Comparison of ENCODE assay signal across 14 mouse cellular contexts in genomic region chr2:37926133-37926503, GRCm38 (mm10).
A peak's percentile ranks its signal among the peaks of the same experiment; 100 is the strongest.
DNase-seq lines count a peak whose midpoint lies in the region; ATAC-seq and TF ChIP-seq lines count a peak whose summit lies in the region.
"Had no signal": no experiment of that assay in that cellular context is flagged by ENCODE, and none has a peak within 500 bp of the region (broad histone marks: within the 10 kb centered on the region; RNA-seq: fewer than 3 reads in every experiment).

No protein-coding gene starts in this region.

- H3K4me1 ChIP-seq in forebrain, embryonic 12.5 days, result peaks cover 25% of the 10 kb centered on the region
- H3K4me1 ChIP-seq in forebrain, embryonic 14.5 days (ENCODE audit: control insufficient read depth, insufficient read depth, low read length), result peaks cover 11% of the 10 kb centered on the region
- H3K4me1 ChIP-seq in hindbrain, postnatal 0 days (ENCODE audit: insufficient read depth, low read length), result no peaks in the 10 kb centered on the region
- H3K4me1 ChIP-seq in hindbrain, embryonic 10.5 days (replicated peaks), result peaks cover 13% of the 10 kb centered on the region
- peaks cover 7% of the 10 kb centered on the region for H3K4me1 ChIP-seq in midbrain, embryonic 15.5 days
- H3K4me1 ChIP-seq in midbrain, postnatal 0 days (ENCODE audit: insufficient read depth, low read length), result peaks cover 7% of the 10 kb centered on the region; the same call in 1 of the 2 replicates
- peaks cover 27% of the 10 kb centered on the region for H3K4me1 ChIP-seq in forebrain, embryonic 13.5 days
- H3K4me1 ChIP-seq: embryonic facial prominence, embryonic 12.5 days had no signal

- no peaks in the 10 kb centered on the region for H3K27me3 ChIP-seq in forebrain, embryonic 12.5 days
- H3K27me3 ChIP-seq in forebrain, embryonic 14.5 days (replicated peaks; ENCODE audit: control insufficient read depth, insufficient read depth, low read length), result no peaks in the 10 kb centered on the region
- H3K27me3 ChIP-seq in hindbrain, postnatal 0 days (ENCODE audit: insufficient read depth, low read length), result no peaks in the 10 kb centered on the region
- H3K27me3 ChIP-seq in hindbrain, embryonic 10.5 days (ENCODE audit: insufficient read depth, poor library complexity, severe bottlenecking), result peaks cover 76% of the 10 kb centered on the region
- no peaks in the 10 kb centered on the region for H3K27me3 ChIP-seq in midbrain, embryonic 15.5 days (replicated peaks)
- no peaks in the 10 kb centered on the region for H3K27me3 ChIP-seq in midbrain, postnatal 0 days (ENCODE audit: insufficient read depth, low read length)
- H3K27me3 ChIP-seq in forebrain, embryonic 13.5 days, result no peaks in the 10 kb centered on the region
- H3K27me3 ChIP-seq: CH12.LX; embryonic facial prominence, embryonic 12.5 days; heart, embryonic 12.5 days had no signal

- DNase-seq in forebrain, embryonic 14.5 days (ENCODE audit: low spot score), result no peak
- no peak for DNase-seq in hindbrain, postnatal 0 days (ENCODE audit: low spot score)
- DNase-seq in hindbrain, embryonic 10.5 days (ENCODE audit: low spot score), result no peak
- DNase-seq in midbrain, postnatal 0 days (ENCODE audit: low spot score), result no peak
- DNase-seq in adrenal gland, postnatal 14 days, result no peak
- DNase-seq: adrenal gland, adult 8-10 months; kidney, adult 11 months had no signal

- no peaks in the 10 kb centered on the region for H3K36me3 ChIP-seq in forebrain, embryonic 12.5 days (replicated peaks)
- no peaks in the 10 kb centered on the region for H3K36me3 ChIP-seq in forebrain, embryonic 14.5 days (ENCODE audit: control insufficient read depth, insufficient read depth, low read length)
- no peaks in the 10 kb centered on the region for H3K36me3 ChIP-seq in hindbrain, postnatal 0 days (ENCODE audit: insufficient read depth, low read length)
- H3K36me3 ChIP-seq in hindbrain, embryonic 10.5 days, result no peaks in the 10 kb centered on the region
- H3K36me3 ChIP-seq in midbrain, embryonic 15.5 days (replicated peaks), result no peaks in the 10 kb centered on the region
- H3K36me3 ChIP-seq in midbrain, postnatal 0 days (ENCODE audit: insufficient read depth, low read length), result no peaks in the 10 kb centered on the region
- H3K36me3 ChIP-seq in forebrain, embryonic 13.5 days (ENCODE audit: poor library complexity, severe bottlenecking), result no peaks in the 10 kb centered on the region
- H3K36me3 ChIP-seq: embryonic facial prominence, embryonic 12.5 days; heart, embryonic 12.5 days; hindbrain, embryonic 13.5 days had no signal

- no peak overlapping the region for H3K27ac ChIP-seq in forebrain, embryonic 12.5 days
- H3K27ac ChIP-seq in forebrain, embryonic 14.5 days (ENCODE audit: low read depth, low read length), result no peak overlapping the region
- no peak overlapping the region for H3K27ac ChIP-seq in hindbrain, postnatal 0 days
- H3K27ac ChIP-seq in hindbrain, embryonic 10.5 days, result no peak overlapping the region
- no peak overlapping the region for H3K27ac ChIP-seq in midbrain, embryonic 15.5 days
- no peak overlapping the region for H3K27ac ChIP-seq in midbrain, postnatal 0 days (ENCODE audit: low read depth, low read length)
- no peak overlapping the region for H3K27ac ChIP-seq in forebrain, embryonic 13.5 days
- H3K27ac ChIP-seq: embryonic facial prominence, embryonic 12.5 days; hindbrain, embryonic 13.5 days had no signal

- H3K9ac ChIP-seq in forebrain, embryonic 12.5 days, result no peak overlapping the region
- no peak overlapping the region for H3K9ac ChIP-seq in forebrain, embryonic 14.5 days (ENCODE audit: low read length)
- no peak overlapping the region for H3K9ac ChIP-seq in hindbrain, postnatal 0 days (replicated peaks; ENCODE audit: low read length)
- no peak overlapping the region for H3K9ac ChIP-seq in midbrain, embryonic 15.5 days
- H3K9ac ChIP-seq in midbrain, postnatal 0 days (replicated peaks; ENCODE audit: low read length, poor library complexity, severe bottlenecking), result no peak overlapping the region
- H3K9ac ChIP-seq in forebrain, embryonic 13.5 days, result no peak overlapping the region
- H3K9ac ChIP-seq: embryonic facial prominence, embryonic 12.5 days; heart, embryonic 12.5 days; hindbrain, embryonic 13.5 days had no signal

- no peak overlapping the region for H3K4me3 ChIP-seq in forebrain, embryonic 12.5 days (replicated peaks)
- H3K4me3 ChIP-seq in forebrain, embryonic 14.5 days (ENCODE audit: low read depth, low read length), result no peak overlapping the region
- no peak overlapping the region for H3K4me3 ChIP-seq in hindbrain, postnatal 0 days (ENCODE audit: low read length)
- no peak overlapping the region for H3K4me3 ChIP-seq in hindbrain, embryonic 10.5 days
- no peak overlapping the region for H3K4me3 ChIP-seq in midbrain, embryonic 15.5 days
- no peak overlapping the region for H3K4me3 ChIP-seq in midbrain, postnatal 0 days (ENCODE audit: low read depth, low read length)
- no peak overlapping the region for H3K4me3 ChIP-seq in forebrain, embryonic 13.5 days
- H3K4me3 ChIP-seq: embryonic facial prominence, embryonic 12.5 days; heart, embryonic 12.5 days; hindbrain, embryonic 13.5 days had no signal

- TF ChIP-seq CTCF in hindbrain, postnatal 0 days (IDR thresholded peaks at IDR 0.05; ENCODE audit: low read depth), result no peak
- TF ChIP-seq CTCF in midbrain, postnatal 0 days (IDR thresholded peaks at IDR 0.05), result no peak

- no peak overlapping the region for H3K4me2 ChIP-seq in forebrain, embryonic 12.5 days
- H3K4me2 ChIP-seq in forebrain, embryonic 14.5 days (ENCODE audit: low read length), result no peak overlapping the region
- H3K4me2 ChIP-seq in hindbrain, postnatal 0 days (ENCODE audit: low read depth, low read length), result no peak overlapping the region
- no peak overlapping the region for H3K4me2 ChIP-seq in midbrain, embryonic 15.5 days
- H3K4me2 ChIP-seq in midbrain, postnatal 0 days (ENCODE audit: low read depth, low read length, poor library complexity, severe bottlenecking), result no peak overlapping the region
- H3K4me2 ChIP-seq in forebrain, embryonic 13.5 days, result no peak overlapping the region
- H3K4me2 ChIP-seq: embryonic facial prominence, embryonic 12.5 days; heart, embryonic 12.5 days; hindbrain, embryonic 13.5 days had no signal

- 0 out of 2 replicates have a peak, but pooled peaks have one; percentile 18 for ATAC-seq in forebrain, embryonic 12.5 days (ENCODE audit: low FRiP score)
- no peak for ATAC-seq in forebrain, embryonic 14.5 days
- 0 out of 2 replicates have a peak, but pooled peaks have one; percentile 54 for ATAC-seq in hindbrain, postnatal 0 days
- 0 out of 2 replicates have a peak, but pooled peaks have one; percentile 29 for ATAC-seq in midbrain, embryonic 15.5 days (replicated peaks)
- no peak for ATAC-seq in midbrain, postnatal 0 days (ENCODE audit: low FRiP score)
- ATAC-seq in forebrain, embryonic 13.5 days, result peak; percentile 53

- WGBS in forebrain, embryonic 12.5 days, result 62% methylated on average over 5 of the region's 5 CpGs
- WGBS in forebrain, embryonic 14.5 days, result 56% methylated on average over 5 of the region's 5 CpGs
- WGBS in hindbrain, postnatal 0 days, result 72% methylated on average over 5 of the region's 5 CpGs
- WGBS in hindbrain, embryonic 10.5 days, result 73% methylated on average over 5 of the region's 5 CpGs
- WGBS in midbrain, embryonic 15.5 days, result 69% methylated on average over 5 of the region's 5 CpGs
- 70% methylated on average over 5 of the region's 5 CpGs for WGBS in midbrain, postnatal 0 days
- WGBS in forebrain, embryonic 13.5 days, result 59% methylated on average over 5 of the region's 5 CpGs

- H3K9me3 ChIP-seq in forebrain, embryonic 12.5 days, result no peaks in the 10 kb centered on the region
- no peaks in the 10 kb centered on the region for H3K9me3 ChIP-seq in forebrain, embryonic 14.5 days (replicated peaks; ENCODE audit: control insufficient read depth, low read length)
- no peaks in the 10 kb centered on the region for H3K9me3 ChIP-seq in hindbrain, postnatal 0 days (ENCODE audit: low read length)
- H3K9me3 ChIP-seq in hindbrain, embryonic 10.5 days, result no peaks in the 10 kb centered on the region
- H3K9me3 ChIP-seq in midbrain, embryonic 15.5 days, result no peaks in the 10 kb centered on the region
- no peaks in the 10 kb centered on the region for H3K9me3 ChIP-seq in midbrain, postnatal 0 days (ENCODE audit: low read length)
- no peaks in the 10 kb centered on the region for H3K9me3 ChIP-seq in forebrain, embryonic 13.5 days (replicated peaks)
- H3K9me3 ChIP-seq: embryonic facial prominence, embryonic 12.5 days; heart, embryonic 12.5 days; hindbrain, embryonic 13.5 days had no signal

Comparison
In these comparisons a context has a peak if more than half of its experiments do, and no peak if none do; other contexts are left out.
1. ATAC-seq: peak in forebrain, embryonic 12.5 days (single experiment), hindbrain, postnatal 0 days (single experiment), midbrain, embryonic 15.5 days (single experiment) and forebrain, embryonic 13.5 days (single experiment); none in forebrain, embryonic 14.5 days (single experiment) and midbrain, postnatal 0 days (single experiment).